Mouse (Mus musculus) MEL (cell line): ENCODE measurements around the gene Ggct. TPM values are rescaled to one million over a fixed set of nuclear protein-coding genes. Genes with fewer than 3 reads are reported as not detected.

Experiments
- DNase-seq: peaks from one replicate; pipeline ENCODE4 v3.0.0; 2011; ENCODE audit warnings: low read depth, low spot score
- H3K27ac ChIP-seq: 2 replicates; pipeline ENCODE4 v1.5.1; 2012; ENCODE audit warnings: low read depth, mild to moderate bottlenecking, control low read depth, low read length, moderate library complexity; ENCODE audit not compliant: control insufficient read depth
- H3K27me3 ChIP-seq, 2 experiments: fragments of 150-350 bp in 1 of 2; sonication (generic) in 1 of 2; 2 replicates each; pipeline ENCODE4 v1.6.1; 2012; ENCODE audit warnings: low read length in 2 of 2, mild to moderate bottlenecking in 2 of 2, improper control_type of control experiment in 1 of 2, moderate library complexity in 1 of 2; ENCODE audit not compliant: insufficient read depth in 2 of 2, control insufficient read depth in 1 of 2
- H3K36me3 ChIP-seq, 2 experiments: 2 replicates each; pipeline ENCODE4 v1.6.1; 2012 to 2014; ENCODE audit warnings: low read length in 2 of 2, improper control_type of control experiment in 1 of 2, inconsistent platforms in 1 of 2, mild to moderate bottlenecking in 1 of 2; ENCODE audit not compliant: insufficient read depth in 2 of 2, control insufficient read depth in 1 of 2
- H3K4me1 ChIP-seq, 2 experiments: fragments of 150-350 bp in 1 of 2; sonication (generic) in 1 of 2; 2 replicates each; pipeline ENCODE4 v1.6.1; 2012; ENCODE audit warnings: low read length in 2 of 2, improper control_type of control experiment in 1 of 2, mild to moderate bottlenecking in 1 of 2; ENCODE audit not compliant: insufficient read depth in 2 of 2, control insufficient read depth in 1 of 2
- H3K4me3 ChIP-seq, 2 experiments: fragments of 150-350 bp in 1 of 2; sonication (generic) in 1 of 2; 2 replicates each; pipeline ENCODE4 v1.5.1; 2012; ENCODE audit warnings: low read depth in 2 of 2, low read length in 2 of 2, mild to moderate bottlenecking in 2 of 2, moderate library complexity in 2 of 2, control low read depth in 1 of 2, improper control_type of control experiment in 1 of 2; ENCODE audit not compliant: control insufficient read depth in 1 of 2, insufficient read depth in 1 of 2
- H3K79me2 ChIP-seq: 2 replicates; pipeline ENCODE4 v1.6.1; 2012; ENCODE audit warnings: mild to moderate bottlenecking, low read length, moderate library complexity; ENCODE audit not compliant: control insufficient read depth, poor library complexity, insufficient read depth
- H3K9ac ChIP-seq: 2 replicates; pipeline ENCODE4 v1.6.1; 2012; ENCODE audit warnings: low read depth, mild to moderate bottlenecking, control low read depth, low read length, moderate library complexity; ENCODE audit not compliant: control insufficient read depth, poor library complexity, severe bottlenecking
- H3K9me3 ChIP-seq: fragments of 150-350 bp; sonication (generic); replicated peaks from 2 replicates; pipeline ENCODE4 v1.6.1; 2012; ENCODE audit warnings: mild to moderate bottlenecking, low read length, improper control_type of control experiment, moderate library complexity; ENCODE audit not compliant: insufficient read depth
- CHD1 ChIP-seq: IDR thresholded peaks from 2 replicates; pipeline ENCODE4 v1.6.1; 2012; ENCODE audit warnings: low read depth, mild to moderate bottlenecking, inconsistent platforms, low read length, improper control_type of control experiment
- CHD2 ChIP-seq: IDR thresholded peaks from 2 replicates; pipeline ENCODE4 v1.6.1; 2011; ENCODE audit warnings: low read length, improper control_type of control experiment
- CTCF ChIP-seq, 3 experiments: IDR thresholded peaks in 2 of 3; conservative IDR thresholded peaks in 1 of 3; 2 replicates each; pipeline ENCODE4 v1.5.1; 2011 to 2012; ENCODE audit warnings: low read length in 3 of 3, low read depth in 2 of 3, mild to moderate bottlenecking in 2 of 3, improper control_type of control experiment in 1 of 3, inconsistent platforms in 1 of 3, mixed read lengths in 1 of 3, moderate library complexity in 1 of 3; ENCODE audit not compliant: control insufficient read depth in 1 of 3, insufficient read depth in 1 of 3, poor library complexity in 1 of 3, severe bottlenecking in 1 of 3
- E2F4 ChIP-seq: IDR thresholded peaks from 2 replicates; pipeline ENCODE4 v1.6.1; 2011; ENCODE audit warnings: low read depth, low read length, improper control_type of control experiment, borderline replicate concordance
- ELF1 ChIP-seq: IDR thresholded peaks from 2 replicates; pipeline ENCODE4 v1.6.1; 2014; ENCODE audit warnings: low read depth, mild to moderate bottlenecking, inconsistent platforms, low read length, improper control_type of control experiment, moderate library complexity
- EP300 ChIP-seq, 2 experiments: IDR thresholded peaks; 2 replicates each; pipeline ENCODE4 v1.6.1; 2011; ENCODE audit warnings: improper control_type of control experiment in 2 of 2, low read length in 2 of 2, low read depth in 1 of 2, mild to moderate bottlenecking in 1 of 2
- ETS1 ChIP-seq: IDR thresholded peaks from 2 replicates; pipeline ENCODE4 v1.6.1; 2012; ENCODE audit warnings: low read depth, mild to moderate bottlenecking, inconsistent platforms, low read length, improper control_type of control experiment, moderate library complexity
- GABPA ChIP-seq: IDR thresholded peaks from 2 replicates; pipeline ENCODE4 v1.6.1; 2012; ENCODE audit warnings: low read depth, mild to moderate bottlenecking, inconsistent platforms, low read length, improper control_type of control experiment, moderate library complexity
- HCFC1 ChIP-seq: IDR thresholded peaks from 2 replicates; pipeline ENCODE4 v1.6.1; 2012; ENCODE audit warnings: low read depth, mild to moderate bottlenecking, inconsistent platforms, low read length, improper control_type of control experiment, moderate library complexity
- JUND ChIP-seq: IDR thresholded peaks from 2 replicates; pipeline ENCODE4 v1.6.1; 2011; ENCODE audit warnings: low read depth, mild to moderate bottlenecking, improper control_type of control experiment, low read length
- KAT2A ChIP-seq: conservative IDR thresholded peaks from 2 replicates; pipeline ENCODE4 v1.6.1; 2012; ENCODE audit warnings: low read depth, low read length, improper control_type of control experiment, inconsistent platforms
- MAFK ChIP-seq: IDR thresholded peaks from 2 replicates; pipeline ENCODE4 v1.6.1; 2011; ENCODE audit warnings: low read depth, mild to moderate bottlenecking, low read length, improper control_type of control experiment, borderline replicate concordance
- MAX ChIP-seq: IDR thresholded peaks from 2 replicates; pipeline ENCODE4 v1.6.1; 2011; ENCODE audit warnings: low read length, improper control_type of control experiment
- MYB ChIP-seq: IDR thresholded peaks from 2 replicates; pipeline ENCODE4 v1.6.1; 2011; ENCODE audit warnings: mild to moderate bottlenecking, low read depth, low read length, improper control_type of control experiment
- MYC ChIP-seq: IDR thresholded peaks from 2 replicates; pipeline ENCODE4 v1.6.1; 2011; ENCODE audit warnings: low read depth, mild to moderate bottlenecking, low read length, improper control_type of control experiment, moderate library complexity
- NELFE ChIP-seq: IDR thresholded peaks from 2 replicates; pipeline ENCODE4 v1.6.1; 2011; ENCODE audit warnings: low read depth, low read length, improper control_type of control experiment
- NRF1 ChIP-seq: IDR thresholded peaks from 2 replicates; pipeline ENCODE4 v1.6.1; 2014; ENCODE audit warnings: low read depth, mild to moderate bottlenecking, inconsistent platforms, low read length, improper control_type of control experiment, moderate library complexity; ENCODE audit not compliant: poor library complexity, insufficient read depth, severe bottlenecking
- POLR2AphosphoS5 ChIP-seq: IDR thresholded peaks from 2 replicates; pipeline ENCODE4 v1.6.1; 2012; ENCODE audit warnings: low read depth, borderline replicate concordance, mild to moderate bottlenecking, inconsistent platforms, low read length, moderate library complexity, mixed read lengths
- RAD21 ChIP-seq: IDR thresholded peaks from 2 replicates; pipeline ENCODE4 v1.6.1; 2011; ENCODE audit warnings: mild to moderate bottlenecking, low read depth, low read length, improper control_type of control experiment
- SIN3A ChIP-seq: IDR thresholded peaks from 2 replicates; pipeline ENCODE4 v1.6.1; 2012; ENCODE audit warnings: low read length, improper control_type of control experiment, inconsistent platforms
- TBP ChIP-seq: IDR thresholded peaks from 2 replicates; pipeline ENCODE4 v1.8.0; 2011; ENCODE audit warnings: low read depth, low read length, improper control_type of control experiment
- UBTF ChIP-seq: IDR thresholded peaks from 2 replicates; pipeline ENCODE4 v1.6.1; 2012; ENCODE audit warnings: low read depth, mild to moderate bottlenecking, inconsistent platforms, low read length, improper control_type of control experiment, moderate library complexity, borderline replicate concordance; ENCODE audit not compliant: insufficient read depth
- USF2 ChIP-seq, 2 experiments: IDR thresholded peaks; 2 replicates each; pipeline ENCODE4 v1.6.1; 2011 to 2012; ENCODE audit warnings: improper control_type of control experiment in 2 of 2, low read length in 2 of 2, borderline replicate concordance in 1 of 2, inconsistent platforms in 1 of 2, low read depth in 1 of 2, mild to moderate bottlenecking in 1 of 2; ENCODE audit not compliant: insufficient read depth in 1 of 2
- ZMIZ1 ChIP-seq: IDR thresholded peaks from 2 replicates; pipeline ENCODE4 v1.6.1; 2012; ENCODE audit warnings: low read depth, mild to moderate bottlenecking, inconsistent platforms, low read length, improper control_type of control experiment, moderate library complexity
- ZNF384 ChIP-seq: IDR thresholded peaks from 2 replicates; pipeline ENCODE4 v1.6.1; 2012; ENCODE audit warnings: low read depth, mild to moderate bottlenecking, inconsistent platforms, low read length, improper control_type of control experiment
- polyA plus RNA-seq, 2 experiments: library from polyadenylated mRNA; stranded (reverse) in 1 of 2; unstranded in 1 of 2; fragments of >175 nt in 1 of 2; fragments of >200 nt in 1 of 2; gene quantifications; 2 replicates each; pipeline versions ENCODE4 v1.2.1 to v1.2.4; 2012; ENCODE audit warnings: low replicate concordance in 2 of 2, low read depth in 1 of 2; ENCODE audit not compliant: insufficient read length in 2 of 2, insufficient read depth in 1 of 2, missing spikeins in 1 of 2
- total RNA-seq: library from RNA; depleted of rRNA; stranded (reverse); fragments of 300-350 nt; gene quantifications from 2 replicates; pipeline ENCODE4 v1.2.3, GENCODE M21; 2012

The Ggct gene
- total and polyA plus RNA-seq, 3 experiments: 23.7 to 41.6 TPM; not detected in 1

- H3K79me2 ChIP-seq: peaks cover 55% of the 10 kb centered on the region
- H3K4me1 ChIP-seq: peaks cover 2 to 9% of the 10 kb centered on the region in 2 experiments; a peak in 2 of 4 replicates
- H3K36me3 ChIP-seq: peaks cover 5 to 17% of the 10 kb centered on the region in 2 experiments
- peak overlapping the region; percentile 87 to 95 for H3K4me3 ChIP-seq
- H3K9me3 ChIP-seq: no peaks in the 10 kb centered on the region
- no peaks in the 10 kb centered on the region for H3K27me3 ChIP-seq
- peak overlapping the region; percentile 93 for H3K9ac ChIP-seq
- 0 out of 2 replicates have a peak, but pooled peaks have one; percentile 5 for TF ChIP-seq TBP
- peak; percentile 28; the same call in 1 of the 2 replicates for TF ChIP-seq MYC
- peak; percentile 75 for TF ChIP-seq ZNF384
- TF ChIP-seq CHD1: peak; percentile 79; the same call in 1 of the 2 replicates
- no peak for TF ChIP-seq RAD21
- no peak for TF ChIP-seq NELFE
- TF ChIP-seq JUND: no peak
- no peak for TF ChIP-seq MYB
- TF ChIP-seq NRF1: peak; percentile 58; the same call in 1 of the 2 replicates
- peak; percentile 68 for TF ChIP-seq SIN3A
- TF ChIP-seq UBTF: no peak
- peak; percentile 75 for DNase-seq
- peak overlapping the region; percentile 68 for H3K27ac ChIP-seq
Observed at GRCm38 (mm10) chr6:55038671-55039445, 46.1 kb upstream of the Ggct start.

- peaks cover 2 to 17% of the 10 kb centered on the region in 2 experiments for H3K36me3 ChIP-seq
- peaks cover 2 to 9% of the 10 kb centered on the region in 2 experiments; a peak in 2 of 4 replicates for H3K4me1 ChIP-seq
- H3K79me2 ChIP-seq: peaks cover 47% of the 10 kb centered on the region
- H3K9ac ChIP-seq: peak within 1 kb of the TSS; percentile 93
- H3K9me3 ChIP-seq: no peaks in the 10 kb centered on the region
- H3K27me3 ChIP-seq: no peaks in the 10 kb centered on the region; a peak in 1 of 4 replicates
- H3K27ac ChIP-seq: peak within 1 kb of the TSS; percentile 85
- peak within 1 kb of the TSS; percentile 87 to 95 for H3K4me3 ChIP-seq
- peak; percentile 91 for DNase-seq
- TF ChIP-seq KAT2A (peak; percentile 86), NELFE (peak; percentile 85), POLR2AphosphoS5 (no peak), MAFK (no peak), ETS1 (peak; percentile 62; the same call in 1 of the 2 replicates), EP300 (IDR thresholded peaks at IDR 0.05; ENCODE audit: low read depth in 1 of 2, low read length in 2 of 2) (no peak), NRF1 (peak; percentile 91), HCFC1 (peak; percentile 90), MYB (no peak), MAX (peak; percentile 79), CHD2 (no peak), ZMIZ1 (peak; percentile 72), USF2 (IDR thresholded peaks at IDR 0.05; ENCODE audit: borderline replicate concordance in 1 of 2, insufficient read depth in 1 of 2, low read depth in 1 of 2, low read length in 2 of 2) (no peak), GABPA (no peak), CTCF (IDR thresholded peaks at IDR 0.05 in 2 of 3, conservative IDR thresholded peaks at IDR 0.05 in 1 of 3; ENCODE audit: control insufficient read depth in 1 of 3, insufficient read depth in 1 of 3, low read depth in 2 of 3, low read length in 3 of 3, poor library complexity in 1 of 3, severe bottlenecking in 1 of 3) (no peak), ZNF384 (no peak), JUND (no peak), ELF1 (peak; percentile 100), CHD1 (peak; percentile 24; the same call in 1 of the 2 replicates), E2F4 (peak; percentile 75; the same call in 1 of the 2 replicates), MYC (peak; percentile 72)
Observed at GRCm38 (mm10) chr6:55037799-55038670, 45.3 kb upstream of the Ggct start, which contains the start of gene Gars. Gene Gars, plus strand, starts transcription at chr6:55038007.
